Mouse (Mus musculus) adipose tissue, adult 10 weeks (tissue): ENCODE data around the gene Gm20388. TPM values are rescaled to one million over a fixed set of nuclear protein-coding genes. Genes with fewer than 3 reads are reported as not detected.

Experiments used
- polyA plus RNA-seq: library from polyadenylated mRNA; stranded (reverse); fragments of 350-450 nt; fragmentation: Illumina TruSeq; extraction: RNeasy Lipid Tissue Mini Kit (QIAGEN cat#74804); gene quantifications from one replicate; pipeline ENCODE4 v1.2.3, GENCODE M21; 2014; ENCODE audit warnings: low read depth, low replicate concordance

Gene Gm20388
- polyA plus RNA-seq, 1 experiment from 2014 or later: 37.3 TPM

DNA sequence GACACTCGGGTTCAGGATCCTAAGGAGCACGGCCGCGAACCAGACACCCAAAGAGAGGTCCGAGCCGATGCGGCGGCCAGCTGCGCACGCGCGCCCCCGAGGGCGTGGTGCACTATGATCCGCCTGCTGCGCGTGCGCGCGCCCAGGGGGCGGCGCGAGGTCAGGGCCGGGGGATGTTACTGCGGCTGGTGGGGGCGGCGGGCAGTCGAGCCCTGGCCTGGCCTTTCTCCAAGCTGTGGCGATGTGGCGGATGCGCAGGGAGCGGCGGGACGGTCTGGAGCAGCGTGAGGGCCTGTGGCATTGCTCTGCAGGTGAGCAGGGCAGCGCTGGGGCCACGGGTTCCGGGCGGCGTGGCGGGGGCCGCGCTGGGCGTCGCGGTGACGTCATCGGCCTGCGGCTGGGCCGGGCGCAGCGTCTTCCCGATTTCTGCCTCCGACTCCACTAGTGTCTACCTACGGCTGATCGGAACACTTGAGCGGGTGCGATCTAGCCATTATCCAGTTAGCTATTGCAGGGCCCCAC lies 3567.2 kb downstream of the Gm20388 start, which contains the start of gene Afg3l1:
Gene Afg3l1, plus strand, starts transcription at position 167 of the 522 bp plus-strand sequence.

DNA sequence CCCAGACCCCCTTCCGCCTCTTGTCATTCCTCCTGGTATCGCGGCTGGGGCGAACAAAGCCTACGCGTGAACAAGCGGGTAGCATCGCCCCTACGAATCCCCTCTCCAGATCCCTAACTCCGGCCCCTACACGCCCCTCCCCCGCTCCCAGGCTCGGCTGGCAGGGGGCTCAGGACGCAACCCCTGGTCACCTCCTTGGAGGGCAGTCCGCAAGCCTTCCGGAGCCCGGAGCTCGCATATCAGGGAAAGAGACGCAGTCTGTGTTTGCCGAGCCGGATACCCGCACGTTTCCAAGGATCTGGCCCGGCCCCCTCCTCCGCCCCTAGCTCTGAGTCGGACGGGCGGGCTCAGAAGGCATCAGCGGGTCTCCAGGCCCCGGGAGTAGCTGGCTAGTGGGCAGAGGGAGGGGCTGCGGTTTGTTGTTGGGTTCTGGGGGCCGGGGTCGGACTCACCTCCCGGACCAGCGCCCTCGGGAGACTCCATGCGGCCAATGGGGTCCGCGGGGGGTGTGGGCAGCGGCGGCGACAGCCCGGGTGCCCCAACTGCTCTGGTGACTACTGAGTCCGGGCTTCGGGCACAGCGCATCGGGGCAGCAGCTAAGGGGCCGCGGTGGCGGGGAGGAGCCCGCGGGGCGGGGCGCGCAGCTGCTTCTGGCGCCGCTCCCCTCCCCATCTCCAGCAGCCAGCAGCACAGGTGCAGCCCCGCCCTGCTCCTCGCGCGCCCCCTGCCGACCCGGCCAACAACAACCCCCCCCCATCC lies 3604.3 kb downstream of the Gm20388 start, which contains the start of gene Dbndd1:
Gene Dbndd1, minus strand, starts transcription at position 683 of the 759 bp plus-strand sequence.

DNA sequence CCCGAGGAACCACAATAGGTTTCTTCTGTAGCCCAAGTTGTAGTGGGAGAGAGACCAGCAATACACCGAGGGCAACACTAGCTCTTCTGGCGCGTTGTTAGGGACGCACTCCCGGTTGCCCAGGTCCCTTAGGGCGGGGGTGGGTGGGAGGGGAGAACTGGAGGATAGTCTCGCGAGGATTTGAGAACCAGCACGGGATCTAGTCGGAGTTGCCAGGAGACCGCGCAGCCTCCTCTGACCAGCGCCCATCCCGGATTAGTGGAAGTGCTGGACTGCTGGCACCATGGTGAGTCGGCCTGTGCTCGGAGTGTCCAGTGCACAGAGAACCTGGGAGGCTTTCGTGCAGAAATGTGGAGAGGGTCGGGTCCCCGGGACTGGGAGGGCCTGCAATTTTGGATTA lies 3608.0 kb downstream of the Gm20388 start, which contains the start of gene Gas8:
Gene Gas8, plus strand, starts transcription at position 168 of the 400 bp plus-strand sequence.

DNA sequence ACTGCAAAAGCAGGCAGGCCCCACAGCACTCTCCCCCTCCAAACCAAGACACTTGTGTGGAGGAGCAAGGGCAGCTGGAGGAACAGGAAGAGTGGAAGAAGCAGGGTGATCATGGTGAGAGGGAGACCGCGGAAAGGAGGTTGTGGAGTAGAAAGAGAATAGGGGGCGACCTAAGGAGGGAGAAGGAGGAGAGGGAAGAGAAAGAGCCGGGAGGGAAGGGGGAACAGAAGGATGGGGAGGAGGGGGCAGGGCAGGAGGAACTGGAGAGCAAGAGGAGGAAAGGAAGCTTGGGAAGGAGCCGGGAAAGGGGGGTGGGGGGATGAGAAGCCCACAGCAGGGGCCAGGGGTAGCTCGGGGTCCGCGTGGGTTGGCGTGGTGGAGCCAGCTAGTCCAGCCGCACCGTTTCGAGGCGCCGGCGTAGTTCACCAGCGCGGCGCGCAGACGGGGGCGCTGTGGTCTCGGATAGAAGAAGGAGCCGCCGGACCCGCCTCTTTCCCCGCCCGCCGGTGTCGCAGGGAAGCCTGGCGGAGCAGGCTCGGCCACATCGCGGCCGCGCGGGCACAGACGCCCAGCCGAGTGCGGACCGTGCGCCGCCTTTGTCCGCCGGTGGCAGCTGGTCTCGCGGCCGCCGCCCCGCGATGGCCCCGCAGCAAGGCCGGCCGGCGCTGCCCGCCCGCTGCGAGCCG lies 3742.8 kb downstream of the Gm20388 start, which contains the start of gene Rhou:
Gene Rhou, plus strand, starts transcription at position 622 of the 686 bp plus-strand sequence.

DNA sequence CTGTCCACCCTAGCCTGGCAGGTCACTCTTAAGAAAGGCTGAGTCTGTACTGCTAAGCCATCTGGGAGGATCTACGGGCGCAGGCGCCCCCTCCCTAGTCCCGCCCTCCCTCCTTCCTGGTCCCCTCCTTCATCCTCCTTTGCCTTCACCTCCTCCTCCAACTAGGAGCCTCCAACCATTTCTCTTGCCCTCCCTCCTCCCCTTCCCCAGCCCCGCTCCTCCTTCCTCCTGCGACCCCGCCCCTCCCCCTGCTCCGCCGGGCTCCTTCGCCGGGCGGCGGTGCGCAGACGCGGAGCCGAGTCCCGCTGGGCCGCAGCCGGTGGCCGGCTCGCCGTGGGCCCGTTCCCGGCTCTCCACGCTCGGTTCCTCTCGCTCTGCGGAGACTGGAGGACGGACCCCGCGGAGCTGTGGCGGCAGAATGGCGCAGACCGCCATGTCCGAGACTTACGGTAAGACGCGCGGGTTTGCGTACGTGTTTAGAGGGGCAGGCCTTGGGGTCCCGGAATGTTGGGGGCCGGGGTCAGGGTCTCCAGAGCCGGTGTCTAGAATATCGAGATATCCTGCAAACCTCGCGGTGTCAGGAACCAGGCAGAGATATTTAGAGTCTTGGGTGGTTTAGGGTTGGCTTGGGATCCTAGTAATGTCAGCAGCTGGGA lies 3895.2 kb downstream of the Gm20388 start, which contains the start of gene Rab4a:
Gene Rab4a, plus strand, starts transcription at position 268 of the 656 bp plus-strand sequence.

DNA sequence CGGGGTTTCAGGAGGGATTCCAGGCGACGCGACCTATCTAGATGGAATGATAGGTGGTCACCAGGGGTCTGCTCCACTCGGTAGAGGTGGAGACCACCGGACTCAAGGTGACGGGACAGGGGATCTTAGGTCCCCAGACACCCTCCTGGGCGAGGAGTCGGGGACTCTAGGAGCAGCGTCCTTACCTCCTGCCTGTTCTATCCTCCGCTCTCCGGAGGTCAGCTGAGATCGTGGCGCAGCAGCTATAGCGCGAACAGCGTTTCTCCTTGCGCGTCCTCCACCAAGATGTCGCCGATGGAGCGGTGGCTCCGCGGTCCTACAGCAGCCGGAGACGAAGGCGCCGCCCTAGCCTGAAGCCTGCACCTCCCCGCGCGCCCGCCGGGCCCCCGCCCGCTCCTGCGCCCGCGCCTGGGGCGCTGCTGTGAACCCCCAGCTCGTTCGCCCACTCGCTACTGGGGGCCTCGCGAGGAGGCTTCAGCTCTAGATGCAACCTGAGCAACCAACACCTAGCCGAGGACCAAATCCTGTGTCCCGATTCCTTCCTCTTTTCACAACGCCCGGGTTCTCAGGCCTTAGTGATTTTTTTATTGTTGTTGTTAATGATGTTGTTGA lies 3949.1 kb downstream of the Gm20388 start, which contains the start of gene Ccsap:
Gene Ccsap, minus strand, starts transcription at position 562 of the 612 bp plus-strand sequence.

DNA sequence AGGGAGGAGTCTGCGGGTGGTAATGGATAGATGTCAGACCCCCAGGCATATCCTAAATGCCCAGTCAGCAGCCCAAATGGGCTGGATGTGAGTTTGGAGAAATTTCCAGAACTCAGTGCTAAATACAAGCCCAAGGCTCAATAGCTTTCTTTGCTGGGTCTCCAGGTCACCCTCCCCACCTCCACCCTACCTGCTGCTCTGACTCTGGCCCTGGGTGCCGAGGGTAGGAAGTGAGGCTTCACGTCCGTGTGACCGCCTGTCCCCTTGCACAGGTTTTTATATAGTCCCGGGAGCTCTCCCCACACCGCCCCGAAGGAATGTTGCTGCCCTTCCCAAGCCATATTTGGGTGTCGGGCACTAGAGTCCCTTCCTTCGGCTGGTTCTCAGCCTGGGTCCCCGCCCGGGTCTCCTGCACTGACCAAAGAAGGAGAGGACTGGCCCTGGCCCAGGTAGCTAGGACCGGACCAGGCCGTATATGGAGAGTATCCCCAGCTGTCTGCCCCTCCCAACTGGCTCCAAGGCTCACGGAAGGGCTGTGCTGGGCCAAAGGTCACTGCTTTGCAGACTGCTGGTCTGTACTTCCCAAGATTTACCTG lies 3984.0 kb downstream of the Gm20388 start, which contains the start of gene Acta1:
Gene Acta1, minus strand, starts transcription at position 250 of the 596 bp plus-strand sequence.

DNA sequence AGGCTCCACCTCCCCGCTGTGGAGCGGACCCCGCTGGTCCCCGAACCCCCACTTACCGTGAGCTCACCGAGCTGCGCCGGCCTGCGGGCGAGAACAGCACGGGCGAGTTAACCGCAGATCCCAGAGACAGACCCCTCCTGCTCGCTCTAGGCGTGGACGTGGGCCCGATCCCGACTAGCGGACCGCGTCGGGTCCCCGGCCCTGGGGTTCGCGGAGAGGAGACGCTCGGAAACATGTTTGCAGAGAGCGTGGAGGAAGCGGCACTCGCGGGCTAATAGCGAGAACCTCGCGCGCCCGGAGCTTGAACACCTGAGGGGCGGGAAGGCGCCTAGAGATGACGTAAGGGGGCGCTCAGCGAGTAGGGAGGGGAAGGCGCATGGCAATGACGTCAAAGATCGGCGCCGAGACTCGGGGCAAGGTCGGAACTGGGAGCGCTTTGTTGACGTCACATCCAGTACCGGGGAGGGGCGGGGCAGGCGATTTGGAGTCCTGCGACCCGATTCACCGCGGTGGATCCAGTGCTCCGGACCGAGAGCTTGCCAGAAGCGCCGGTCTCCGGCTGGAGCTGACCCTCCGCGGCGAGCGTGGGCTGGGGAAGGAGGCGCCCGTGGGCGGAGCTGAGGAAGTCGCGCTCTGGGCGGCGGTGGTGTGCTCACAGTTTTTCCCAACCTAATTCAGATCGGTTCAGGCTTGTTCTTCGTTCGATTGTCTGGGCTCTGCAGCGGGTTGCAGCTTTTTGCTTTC lies 4038.5 kb downstream of the Gm20388 start, which contains the start of gene Nup133:
Gene Nup133, minus strand, starts transcription at position 324 of the 744 bp plus-strand sequence.

DNA sequence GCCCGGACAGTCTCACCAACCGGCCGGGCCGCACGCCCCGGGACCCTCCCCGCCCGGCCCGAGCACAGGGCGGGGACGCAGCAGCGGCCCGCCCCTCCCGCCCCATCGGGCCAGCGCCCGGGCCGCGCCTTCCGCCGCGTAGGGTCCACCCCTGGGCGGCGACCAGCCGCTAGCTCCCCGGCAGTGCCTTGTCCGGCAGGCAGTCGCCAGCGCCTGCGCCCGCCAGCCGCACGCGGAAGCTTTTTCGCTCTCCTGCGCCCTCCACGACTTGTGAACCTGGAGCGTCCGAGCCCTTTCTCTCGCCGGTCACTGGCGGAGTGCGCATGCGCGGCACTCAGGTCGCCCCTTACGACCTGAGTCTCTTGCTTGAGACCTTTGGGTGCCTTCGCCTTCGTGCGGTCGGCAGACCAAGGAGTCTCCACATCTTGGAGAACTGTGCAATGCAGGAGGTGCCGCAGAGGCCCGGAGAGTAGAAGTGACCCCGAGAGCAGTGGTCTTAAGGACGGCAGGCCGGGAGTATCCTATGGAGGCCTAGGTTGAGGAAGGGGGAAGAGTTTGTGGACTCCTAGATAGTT lies 4072.3 kb downstream of the Gm20388 start, which contains the start of gene Abcb10:
Gene Abcb10, minus strand, starts transcription at position 297 of the 575 bp plus-strand sequence.

DNA sequence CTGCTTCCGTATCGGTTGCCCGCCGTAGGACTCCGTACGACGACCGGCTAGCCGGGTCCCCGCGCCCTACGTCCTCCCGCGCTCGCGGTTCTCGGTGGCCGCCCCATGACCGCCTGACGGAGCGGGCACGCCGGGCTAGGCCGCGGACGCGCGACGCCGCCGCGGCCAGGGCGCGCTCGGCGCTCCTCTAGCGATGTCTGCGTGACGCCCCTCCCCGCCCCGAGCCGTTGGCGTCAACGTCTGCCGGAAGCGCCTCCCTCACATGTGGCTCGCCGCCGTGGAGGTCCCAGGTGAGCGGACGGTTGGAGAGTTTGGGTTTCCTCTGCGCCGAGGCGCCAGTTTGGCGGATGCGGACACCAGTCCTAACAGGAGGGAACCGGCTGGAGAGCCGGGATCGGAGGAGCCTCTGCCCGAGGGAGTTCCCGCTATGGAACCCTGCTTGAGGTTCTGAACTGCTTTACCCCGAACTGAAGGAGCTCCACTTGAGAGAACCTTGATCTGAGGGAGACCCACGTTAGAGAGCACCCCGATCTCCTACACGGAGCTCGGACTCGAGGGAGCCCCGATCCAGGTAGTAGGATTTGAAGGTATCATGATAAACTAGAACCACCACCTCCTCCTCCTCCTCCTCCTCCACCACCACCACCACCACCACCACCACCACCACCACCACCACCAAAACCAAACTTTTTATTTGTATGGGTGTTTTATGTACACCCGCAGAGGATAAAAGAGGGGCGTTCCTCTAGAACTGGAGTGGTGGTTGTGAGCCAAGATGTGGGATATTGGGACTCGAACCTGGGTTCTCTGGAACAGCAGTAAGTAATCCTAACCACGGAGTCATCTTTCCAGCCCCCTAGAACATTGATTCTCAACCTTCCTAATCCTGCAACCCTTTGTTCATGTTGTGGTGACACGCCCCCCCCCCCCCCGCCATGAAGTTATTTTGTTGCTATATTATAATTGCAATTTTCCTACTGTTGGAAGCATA lies 4110.9 kb downstream of the Gm20388 start, which contains the start of the genes Taf5l and Urb2:
Gene Taf5l, minus strand, starts transcription at position 161 of the 991 bp plus-strand sequence.
Gene Urb2, plus strand, starts transcription at position 272 of the 991 bp plus-strand sequence.

DNA sequence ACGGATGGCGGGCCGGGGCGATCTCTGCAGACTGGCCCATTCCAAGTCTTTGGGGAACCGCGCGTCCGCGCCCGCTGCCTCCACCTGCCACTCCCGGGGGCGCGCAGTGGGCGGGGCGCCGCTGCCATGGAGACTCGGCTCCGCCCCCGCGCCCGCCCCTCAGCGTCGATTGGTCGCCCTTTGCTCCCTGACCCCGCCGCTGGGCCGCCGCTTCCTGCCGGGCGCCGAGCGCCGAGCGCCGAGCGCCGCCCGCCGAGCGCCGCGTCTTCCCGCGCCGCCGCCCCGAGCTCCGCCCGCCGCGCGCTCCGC lies 4320.5 kb downstream of the Gm20388 start, which contains the start of gene Galnt2:
Gene Galnt2, plus strand, starts transcription at position 216 of the 309 bp plus-strand sequence.

Other genes with a start within 250 kb of the Gm20388 start
- 26.7 TPM for gene Wfdc1, start 244.5 kb upstream of the Gm20388 start, polyA plus RNA-seq
- gene Atp2c2, start 210.8 kb upstream of the Gm20388 start, polyA plus RNA-seq: 0.38 TPM
- 10.6 TPM for gene Tldc1, start 132.4 kb upstream of the Gm20388 start, polyA plus RNA-seq
- gene Cotl1, start 70.3 kb upstream of the Gm20388 start, polyA plus RNA-seq: 57.5 TPM
- gene Klhl36, start 48.6 kb upstream of the Gm20388 start, polyA plus RNA-seq: 8.4 TPM
- gene Usp10, start 481 bp upstream of the Gm20388 start, polyA plus RNA-seq: 57.4 TPM
- gene Crispld2, start 81.6 kb downstream of the Gm20388 start, polyA plus RNA-seq: 46.3 TPM
- 24.4 TPM for gene Zdhhc7, start 190.6 kb downstream of the Gm20388 start, polyA plus RNA-seq
- gene 6430548M08Rik, start 203.3 kb downstream of the Gm20388 start, polyA plus RNA-seq: 19.9 TPM